Mouse (Mus musculus): ENCODE measurements around the gene Macf1.

GRCm38 (mm10) chr4:123718434-123718780, 34.2 kb upstream of the Macf1 start:
- no peak for TF ChIP-seq POLR2A (IDR thresholded peaks at IDR 0.05; ENCODE audit: insufficient read length, low read depth)
- TF ChIP-seq TCF12 (IDR thresholded peaks at IDR 0.05; ENCODE audit: insufficient read depth, poor library complexity, severe bottlenecking), result no peak
- no peak for TF ChIP-seq USF1 (IDR thresholded peaks at IDR 0.05; ENCODE audit: low read depth)
- no peak for TF ChIP-seq MYOG (IDR thresholded peaks at IDR 0.05; ENCODE audit: control insufficient read depth in 1 of 3, insufficient read depth in 1 of 3, insufficient read length in 2 of 3, low read depth in 2 of 3)
- TF ChIP-seq MAX (IDR thresholded peaks at IDR 0.05; ENCODE audit: low read depth), result no peak
- TF ChIP-seq TCF3 (IDR thresholded peaks at IDR 0.05; ENCODE audit: insufficient read length, low read depth), result no peak
- no peak for TF ChIP-seq E2F4 (IDR thresholded peaks at IDR 0.05; ENCODE audit: insufficient read depth)
